Mouse (Mus musculus) E14TG2a.4 (cell line): ENCODE results near the gene Pcyox1.

Source experiments
- CTCF ChIP-seq: conservative IDR thresholded peaks from 2 replicates; pipeline ENCODE4 v1.5.1; 2014; ENCODE audit warnings: low read length
- POU5F1 ChIP-seq: IDR thresholded peaks from 2 replicates; pipeline ENCODE4 v1.6.1; 2014; ENCODE audit warnings: low read length, borderline replicate concordance

DNA sequence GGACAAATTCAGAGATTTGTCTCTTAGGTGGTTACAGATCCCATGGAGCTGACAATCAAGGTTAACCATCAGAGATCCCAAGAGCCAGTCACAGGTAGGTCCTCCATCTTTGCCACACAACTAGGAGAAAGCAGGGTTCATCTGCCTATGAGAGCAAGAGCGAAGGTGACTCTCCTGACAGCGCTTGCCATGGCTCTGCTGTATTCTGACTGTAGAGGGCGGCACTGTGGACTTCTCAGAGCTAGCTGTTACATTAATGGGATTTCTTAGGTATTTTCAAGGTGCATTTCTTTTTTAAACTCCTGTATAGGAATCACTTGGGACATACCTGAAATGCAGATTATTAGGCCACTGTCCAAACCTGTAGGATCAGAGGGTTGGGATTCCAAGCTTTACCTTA is 42.0 kb downstream of the Pcyox1 start:
- TF ChIP-seq CTCF (peak; percentile 31), POU5F1 (no peak)
